Mouse (Mus musculus): Measurements from ENCODE around the gene Zfp57. TPM values are rescaled to one million over a fixed set of nuclear protein-coding genes. Genes with fewer than 3 reads are reported as not detected.
"Not testable (repeated sequence)": the region's sequence is repeated elsewhere in the genome, so short reads cannot be mapped to it uniquely, and the experiment has no call there.

The Zfp57 gene
- total RNA-seq, 2 experiments from 2014 or later: 2.5 to 3.5 TPM

DNA sequence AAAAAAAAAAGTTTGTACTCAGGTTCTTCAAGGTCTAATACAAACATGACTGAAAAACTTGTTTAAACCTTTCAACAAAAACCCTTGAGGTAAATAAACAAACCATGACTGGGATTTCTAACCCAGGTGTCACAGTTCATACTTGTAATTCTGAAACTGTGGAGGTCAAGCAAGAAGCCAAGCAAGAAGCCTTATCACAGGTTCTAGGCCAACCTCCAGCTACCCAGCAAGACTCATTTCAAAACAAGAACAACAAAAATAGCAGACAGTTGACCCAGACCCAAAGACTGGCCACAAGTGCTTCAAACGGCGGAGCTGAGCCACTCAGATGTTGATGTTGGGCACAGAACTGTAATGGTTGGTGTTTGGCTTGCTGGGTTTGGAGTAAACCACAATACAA lies 6.4 kb upstream of the Zfp57 start:
- DNase-seq (ENCODE audit: low spot score in 2 of 2): no peak

DNA sequence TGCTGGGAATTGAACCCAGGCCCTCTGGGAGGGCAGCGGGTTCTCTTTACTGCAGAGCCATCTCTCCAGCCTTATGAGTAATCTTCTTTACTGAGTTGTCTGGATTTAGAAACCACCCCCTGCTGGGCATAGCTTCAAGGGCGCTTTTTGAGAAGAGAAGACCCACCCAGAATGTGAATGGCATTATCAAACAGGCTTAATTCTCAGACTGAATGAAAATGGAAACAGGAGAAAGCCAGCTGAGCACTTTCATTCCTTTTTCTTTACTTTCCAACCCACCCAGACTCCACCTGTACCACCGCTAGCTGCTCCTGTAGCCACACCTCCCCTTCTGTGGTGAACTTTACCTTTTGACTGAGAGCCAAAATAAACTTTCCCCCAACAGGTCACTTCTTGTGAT lies 5.5 kb upstream of the Zfp57 start:
- no peak for DNase-seq (ENCODE audit: low spot score in 2 of 2)

GRCm38 (mm10) chr17:36997033-36997735 lies 3.8 kb upstream of the Zfp57 start:
- peak; percentile 74 to 79 for DNase-seq (ENCODE audit: low spot score in 2 of 2)

DNA sequence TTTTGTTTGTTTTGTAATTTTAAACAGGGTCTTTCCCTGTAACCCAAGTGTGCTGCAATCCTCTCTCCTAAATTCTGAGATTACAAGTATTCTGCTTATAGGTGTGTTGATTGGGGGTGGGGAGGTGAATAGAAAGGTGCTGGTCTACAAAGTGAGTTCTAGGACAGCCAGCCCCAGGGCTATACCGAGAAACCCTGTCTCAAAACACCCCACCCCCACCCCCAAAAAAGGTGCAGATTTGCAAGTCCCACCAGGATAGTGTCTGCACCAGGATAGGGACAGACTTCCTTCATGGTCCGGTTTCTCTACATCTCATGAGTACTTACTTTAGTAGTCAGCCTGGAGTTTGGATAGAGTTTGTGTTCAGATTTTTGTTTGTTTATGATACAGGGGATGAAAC lies 2.5 kb upstream of the Zfp57 start:
- DNase-seq (ENCODE audit: low spot score in 2 of 2): no peak

DNA sequence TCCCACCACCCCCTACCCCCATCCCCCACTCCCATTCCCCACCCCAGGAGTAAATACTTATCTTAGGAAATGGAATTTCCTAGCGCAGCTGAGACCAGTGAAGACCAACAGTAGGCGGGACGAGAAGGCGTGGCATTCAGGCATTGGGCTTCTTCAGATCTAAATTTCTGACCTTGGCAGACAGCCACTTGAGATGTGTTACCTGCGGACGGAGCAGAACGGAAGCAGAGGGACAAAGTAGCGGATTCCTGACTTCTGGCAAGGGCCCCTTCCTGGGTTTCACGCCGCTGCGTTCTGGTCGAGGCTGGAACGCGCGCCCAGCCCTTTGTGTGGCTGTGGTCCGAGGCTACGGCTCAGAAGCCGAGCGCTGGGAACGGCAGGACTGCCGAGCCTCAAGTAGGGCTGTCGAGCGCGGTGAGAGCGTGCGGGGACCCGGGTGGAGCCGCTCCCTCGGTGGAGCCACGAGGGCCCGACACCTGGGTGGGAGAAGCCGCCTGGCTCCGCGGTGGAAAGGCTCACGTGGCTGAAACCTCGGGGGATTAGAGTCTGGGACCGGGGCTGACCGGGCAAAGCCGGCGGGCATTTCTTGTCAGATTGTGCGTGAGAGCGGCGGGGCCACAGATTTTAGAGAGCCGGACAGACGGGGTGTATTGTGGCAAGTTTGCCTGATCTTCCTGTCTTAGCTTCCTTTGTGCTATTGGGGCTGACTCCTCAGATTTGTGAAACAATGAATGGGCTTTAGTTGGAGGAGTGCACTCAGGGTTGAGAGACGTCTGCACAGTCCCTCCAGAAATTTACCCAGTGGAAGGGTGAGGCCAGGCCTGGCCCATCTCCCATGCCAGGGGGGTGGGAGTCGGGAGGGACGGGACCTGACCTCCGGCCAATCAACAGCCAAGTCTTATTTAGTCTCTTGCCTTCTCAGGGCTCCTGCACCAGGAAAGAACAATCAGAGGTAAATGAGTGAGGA lies 1.7 kb downstream of the Zfp57 start:
- peak; percentile 12 to 27 for DNase-seq (ENCODE audit: low spot score in 2 of 2)

GRCm38 (mm10) chr17:37003366-37003765 lies 2.4 kb downstream of the Zfp57 start:
- DNase-seq (ENCODE audit: low spot score in 2 of 2): no peak

GRCm38 (mm10) chr17:37008161-37008560 lies 7.2 kb downstream of the Zfp57 start:
- DNase-seq (ENCODE audit: low spot score in 2 of 2): no peak

- DNase-seq (ENCODE audit: low spot score in 2 of 2): no peak
Observed at GRCm38 (mm10) chr17:37009460-37010042, 8.6 kb downstream of the Zfp57 start.

DNA sequence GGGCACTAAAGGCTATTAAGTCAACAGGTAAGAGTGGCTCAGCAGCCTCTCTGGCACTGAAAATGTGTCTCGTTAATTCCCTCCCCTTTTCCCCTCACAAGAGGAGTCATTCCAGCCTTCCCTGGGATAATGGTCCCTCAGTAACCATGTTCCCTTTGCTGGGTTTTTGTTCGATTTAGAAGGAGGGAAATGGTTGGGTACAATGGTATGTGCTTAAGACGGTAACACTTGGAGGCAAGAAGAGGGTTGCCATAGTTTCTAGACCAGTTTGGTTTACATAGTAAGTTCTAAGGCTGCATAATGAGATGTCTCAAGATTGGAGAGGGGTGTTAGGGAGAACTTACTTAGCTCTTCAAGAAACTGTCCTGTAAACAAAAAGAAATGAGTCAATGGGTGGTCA lies 10.8 kb downstream of the Zfp57 start:
- DNase-seq (ENCODE audit: low spot score in 2 of 2): no peak

DNA sequence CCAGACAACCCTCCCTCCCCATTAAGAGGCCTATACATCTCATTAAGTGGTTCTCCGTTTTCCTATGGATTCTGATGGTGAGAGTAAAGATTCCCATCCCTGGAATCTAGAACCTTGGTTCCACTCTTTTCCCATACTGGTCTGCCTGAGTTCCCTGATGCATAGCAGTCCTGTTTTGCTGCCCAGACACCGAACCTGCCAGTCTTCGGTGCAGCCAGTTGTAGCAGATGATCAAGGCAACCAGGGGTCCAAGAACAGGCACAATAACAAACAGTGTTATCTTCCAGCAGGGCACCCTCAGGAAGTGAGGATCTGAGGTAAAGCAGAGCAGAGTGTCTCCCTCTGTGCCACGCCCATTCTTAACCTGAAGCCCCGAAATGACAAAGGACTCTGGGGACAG lies 11.2 kb downstream of the Zfp57 start:
- DNase-seq (ENCODE audit: low spot score in 2 of 2): no peak

DNA sequence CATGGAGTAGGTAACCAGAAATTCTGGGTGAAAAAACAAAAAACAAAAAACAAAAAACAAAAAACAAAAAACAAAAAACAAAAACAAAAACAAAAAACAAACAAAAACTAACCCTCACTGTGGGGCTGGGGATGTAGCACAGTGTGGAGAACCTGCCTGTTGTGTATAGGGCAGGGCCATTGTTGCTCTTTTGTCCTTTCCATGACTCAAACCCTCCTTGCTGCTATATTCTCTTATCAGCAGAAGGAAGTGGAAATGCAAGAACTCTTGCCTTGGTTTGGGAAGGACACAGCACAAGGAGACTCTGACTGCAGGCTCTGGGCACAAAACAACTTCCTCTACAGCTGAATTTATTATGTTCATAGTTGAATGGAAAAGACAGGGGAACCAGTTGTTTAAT lies 15.4 kb downstream of the Zfp57 start:
- DNase-seq (ENCODE audit: low spot score in 2 of 2): no peak

- no peak for DNase-seq (ENCODE audit: low spot score in 2 of 2)
Observed at GRCm38 (mm10) chr17:37018328-37018727, 17.4 kb downstream of the Zfp57 start.

DNA sequence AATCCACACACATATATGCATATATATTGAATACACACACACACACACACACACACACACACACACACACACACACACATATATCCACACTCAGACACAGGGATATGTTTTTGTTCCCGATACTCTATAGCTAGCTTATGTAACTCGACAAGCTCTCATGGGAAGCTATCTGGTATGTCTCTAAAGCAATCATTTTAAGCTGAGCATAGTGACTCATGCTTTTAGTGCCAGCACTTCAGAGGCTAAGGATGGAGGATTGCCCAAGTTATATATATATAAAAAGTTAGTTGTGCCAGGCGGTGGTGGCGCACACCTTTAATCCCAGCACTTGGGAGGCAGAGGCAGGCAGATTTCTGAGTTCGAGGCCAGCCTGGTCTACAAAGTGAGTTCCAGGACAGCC lies 18.3 kb downstream of the Zfp57 start:
- DNase-seq (ENCODE audit: low spot score in 2 of 2): not testable (repeated sequence)

- no peak for DNase-seq (ENCODE audit: low spot score in 2 of 2)
Observed at GRCm38 (mm10) chr17:37022628-37023576, 21.9 kb downstream of the Zfp57 start, which contains the start of gene Mog. Mog (minus strand) TSS chr17:37023398.

GRCm38 (mm10) chr17:37026425-37026824 lies 25.5 kb downstream of the Zfp57 start:
- DNase-seq (ENCODE audit: low spot score in 2 of 2): no peak

DNA sequence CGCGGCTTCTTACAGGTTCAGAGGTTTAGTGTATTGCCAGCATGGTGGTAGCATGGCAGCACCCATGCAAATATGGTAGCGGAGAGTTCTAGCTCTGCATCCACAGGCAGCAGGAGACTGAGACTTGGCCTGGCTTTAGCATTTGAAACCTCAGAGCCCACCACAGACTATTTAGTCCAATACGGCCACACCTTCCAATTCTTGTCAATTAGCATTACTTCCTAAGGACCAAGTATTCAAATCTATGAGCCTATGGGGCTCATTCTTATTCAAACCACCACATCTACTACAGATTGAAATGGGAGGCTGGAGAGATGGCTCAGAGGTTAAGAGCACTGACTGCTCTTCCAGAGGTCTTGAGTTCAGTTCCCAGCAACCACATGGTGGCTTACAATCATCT lies 26.5 kb downstream of the Zfp57 start:
- no peak for DNase-seq (ENCODE audit: low spot score in 2 of 2)

DNA sequence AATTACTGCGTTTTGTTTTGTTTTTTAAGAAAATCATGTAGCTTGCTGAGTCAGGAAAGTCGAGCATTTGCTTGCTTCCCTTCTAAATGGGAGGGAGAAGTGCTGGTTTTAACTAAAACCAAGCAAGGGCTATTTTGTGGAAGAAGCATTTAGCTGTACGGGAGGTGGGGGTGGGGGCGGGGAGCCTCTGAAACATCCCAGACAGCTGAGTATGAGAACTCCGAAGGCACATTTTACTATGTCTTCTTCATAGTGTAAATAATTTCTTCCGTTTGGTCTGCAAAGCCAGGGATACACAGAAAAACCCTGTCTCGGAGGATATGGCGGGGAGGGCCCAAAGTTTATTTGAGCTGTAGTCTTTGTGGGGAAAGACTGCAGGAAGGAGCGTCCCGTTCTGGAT lies 27.2 kb downstream of the Zfp57 start:
- DNase-seq (ENCODE audit: low spot score in 2 of 2): no peak

GRCm38 (mm10) chr17:37028683-37029120 lies 27.7 kb downstream of the Zfp57 start:
- DNase-seq (ENCODE audit: low spot score in 2 of 2): peak; percentile 79 to 81

GRCm38 (mm10) chr17:37029162-37029561 lies 28.2 kb downstream of the Zfp57 start:
- no peak for DNase-seq (ENCODE audit: low spot score in 2 of 2)

DNA sequence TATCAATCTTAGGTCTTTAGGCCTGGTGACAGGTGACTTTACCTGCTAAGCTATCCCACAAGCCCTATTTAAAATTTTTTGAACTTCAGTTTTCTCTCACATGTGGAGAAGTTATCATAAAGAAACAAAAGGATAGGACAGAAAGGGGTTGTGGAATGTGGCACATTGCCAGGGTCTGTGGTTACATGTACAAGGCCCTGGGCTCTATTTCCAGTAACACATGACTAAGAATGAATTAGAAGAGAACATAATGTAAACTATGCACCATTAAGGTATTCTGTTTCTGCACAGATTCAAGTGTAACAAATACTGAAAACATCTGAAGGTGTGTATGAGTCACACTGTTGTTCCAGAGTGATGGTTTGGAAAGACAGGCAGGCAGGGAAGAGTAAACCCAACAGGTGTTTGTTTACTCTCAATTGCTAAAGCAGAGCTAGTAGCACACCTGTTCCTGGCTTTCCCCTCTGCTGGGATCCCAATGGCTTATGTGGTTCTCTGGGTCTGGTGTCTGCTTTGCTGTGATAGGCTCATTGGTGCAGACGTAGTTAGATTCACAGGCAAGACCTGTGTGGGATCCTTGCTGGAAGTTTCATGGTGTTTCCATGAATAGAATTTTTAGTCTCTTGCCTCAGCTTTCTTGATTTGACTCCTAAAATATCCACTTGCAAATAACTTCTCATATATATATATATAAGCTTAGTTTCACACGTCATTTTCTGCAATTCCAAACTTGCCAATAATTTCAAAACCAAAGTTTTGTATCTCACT lies 38.3 kb downstream of the Zfp57 start:
- DNase-seq (ENCODE audit: low spot score in 2 of 2): no peak

All from adrenal gland, adult 18-20 months (tissue).